Comparison of ENCODE assay signal across 15 mouse cellular contexts in the genomic region with DNA sequence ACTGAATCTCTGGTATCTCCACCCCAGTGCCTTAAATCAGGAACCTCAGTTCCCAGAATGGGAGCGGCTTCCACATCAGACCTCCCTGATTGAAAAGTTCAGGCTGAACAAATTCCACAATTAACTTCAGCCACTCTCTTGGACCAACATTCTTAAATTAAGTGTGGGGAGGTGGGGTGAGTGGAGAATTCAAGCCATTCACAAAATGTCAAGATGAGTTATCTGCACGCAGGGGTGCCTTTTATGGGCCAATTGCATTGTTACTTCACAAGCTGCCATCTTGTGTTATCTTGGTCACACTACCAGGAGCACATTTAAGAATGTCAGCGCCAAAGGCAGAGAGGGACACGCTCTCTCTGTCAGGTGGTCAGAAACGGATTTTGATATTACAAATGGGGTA.
"Had no signal": no experiment of that assay in that cellular context is flagged by ENCODE, and none has a peak within 500 bp of the region (broad histone marks: within the 10 kb centered on the region; RNA-seq: fewer than 3 reads in every experiment).

No protein-coding gene starts in this region.

- H3K9ac ChIP-seq: kidney, embryonic 15.5 days; limb, embryonic 12.5 days; liver, embryonic 13.5 days; liver, postnatal 0 days; lung, embryonic 15.5 days; midbrain, embryonic 15.5 days had no signal

- DNase-seq: kidney, adult 2 months; kidney, postnatal 36 days; liver; liver, embryonic 13.5 days; liver, postnatal 0 days; lung, postnatal 14 days; right cerebral cortex, adult 18-20 months; right cerebral cortex, postnatal 25 days; thymus, postnatal 4 days had no signal

- H3K9me3 ChIP-seq: kidney, embryonic 15.5 days; limb, embryonic 12.5 days; liver, embryonic 13.5 days; lung, embryonic 15.5 days; megakaryocyte, embryonic 14.5 days; midbrain, embryonic 15.5 days had no signal

- H3K4me3 ChIP-seq: kidney, embryonic 15.5 days; limb, embryonic 12.5 days; liver, embryonic 13.5 days; lung, embryonic 15.5 days; megakaryocyte, embryonic 14.5 days; midbrain, embryonic 15.5 days had no signal

- ATAC-seq: liver, postnatal 0 days; midbrain, embryonic 15.5 days had no signal

- H3K4me1 ChIP-seq: kidney, embryonic 15.5 days; limb, embryonic 12.5 days; liver, embryonic 13.5 days; lung, embryonic 15.5 days; megakaryocyte, embryonic 14.5 days; midbrain, embryonic 15.5 days had no signal

- H3K4me2 ChIP-seq: kidney, embryonic 15.5 days; limb, embryonic 12.5 days; liver, embryonic 13.5 days; lung, embryonic 15.5 days; midbrain, embryonic 15.5 days had no signal

- H3K36me3 ChIP-seq: kidney, embryonic 15.5 days; limb, embryonic 12.5 days; liver, embryonic 13.5 days; lung, embryonic 15.5 days; midbrain, embryonic 15.5 days had no signal

- H3K27ac ChIP-seq: kidney, embryonic 15.5 days; limb, embryonic 12.5 days; liver, embryonic 13.5 days; lung, embryonic 15.5 days; macrophage; midbrain, embryonic 15.5 days had no signal

- H3K27me3 ChIP-seq: kidney, embryonic 15.5 days; limb, embryonic 12.5 days; liver, embryonic 13.5 days; lung, embryonic 15.5 days; megakaryocyte, embryonic 14.5 days; midbrain, embryonic 15.5 days had no signal
